In genomic region chr7:101374155-101374554, GRCm38 (mm10) we compare ENCODE assay signal across 8 mouse cellular contexts. TPM values are rescaled to one million over a fixed set of nuclear protein-coding genes. Genes with fewer than 3 reads are reported as not detected.
DNase-seq lines count a peak whose midpoint lies in the region; ATAC-seq and TF ChIP-seq lines count a peak whose summit lies in the region.

No protein-coding gene starts in this region.

- H3K9me3 ChIP-seq in heart, postnatal 0 days (replicated peaks; ENCODE audit: control insufficient read depth, low read length): no peaks in the 10 kb centered on the region
- H3K9me3 ChIP-seq in heart, embryonic 10.5 days: no peaks in the 10 kb centered on the region
- H3K9me3 ChIP-seq in forebrain, embryonic 10.5 days: no peaks in the 10 kb centered on the region

- no peak overlapping the region for H3K4me2 ChIP-seq in heart, postnatal 0 days (ENCODE audit: low read depth, low read length)

- no peaks in the 10 kb centered on the region for H3K36me3 ChIP-seq in heart, postnatal 0 days (replicated peaks; ENCODE audit: control insufficient read depth, insufficient read depth, low read length)
- 0 out of 2 replicates have a peak, but pooled peaks cover 4% of the 10 kb centered on the region for H3K36me3 ChIP-seq in heart, embryonic 10.5 days
- no peaks in the 10 kb centered on the region for H3K36me3 ChIP-seq in forebrain, embryonic 10.5 days (replicated peaks)

- no peak overlapping the region for H3K4me3 ChIP-seq in heart, postnatal 0 days (ENCODE audit: low read depth, low read length)
- no peak overlapping the region for H3K4me3 ChIP-seq in heart, embryonic 10.5 days
- no peak overlapping the region for H3K4me3 ChIP-seq in forebrain, embryonic 10.5 days

- H3K27me3 ChIP-seq in heart, postnatal 0 days (ENCODE audit: control insufficient read depth, insufficient read depth, low read length): no peaks in the 10 kb centered on the region
- peaks cover 18% of the 10 kb centered on the region for H3K27me3 ChIP-seq in heart, embryonic 10.5 days (ENCODE audit: insufficient read depth, poor library complexity, severe bottlenecking)
- no peaks in the 10 kb centered on the region for H3K27me3 ChIP-seq in forebrain, embryonic 10.5 days (ENCODE audit: poor library complexity, severe bottlenecking)

- peak; percentile 77 for DNase-seq in heart, postnatal 0 days (ENCODE audit: low spot score)
- no peak for DNase-seq in heart, embryonic 10.5 days (ENCODE audit: low spot score)
- DNase-seq in thymus, postnatal 14 days: peak; percentile 64
- DNase-seq in thymus, postnatal 4 days: no peak
- no peak for DNase-seq in forebrain, embryonic 10.5 days (ENCODE audit: extremely low spot score, low spot score)
- peak; percentile 53 for DNase-seq in lung, postnatal 14 days
- no peak for DNase-seq in urinary bladder, adult 18-20 months (ENCODE audit: low spot score in 2 of 2)
- no peak for DNase-seq in adrenal gland, adult 2 months

- TF ChIP-seq EP300 in heart, postnatal 0 days (IDR thresholded peaks at IDR 0.05; ENCODE audit: low read depth): no peak

- peak; percentile 85 for TF ChIP-seq CTCF in heart, postnatal 0 days (IDR thresholded peaks at IDR 0.05; ENCODE audit: low read depth)

- H3K4me1 ChIP-seq in heart, postnatal 0 days (ENCODE audit: control insufficient read depth, insufficient read depth): peaks cover 18% of the 10 kb centered on the region
- H3K4me1 ChIP-seq in heart, embryonic 10.5 days: peaks cover 31% of the 10 kb centered on the region
- peaks cover 27% of the 10 kb centered on the region for H3K4me1 ChIP-seq in forebrain, embryonic 10.5 days

- no peak overlapping the region for H3K27ac ChIP-seq in heart, postnatal 0 days (ENCODE audit: low read depth)
- H3K27ac ChIP-seq in heart, embryonic 10.5 days: no peak overlapping the region
- H3K27ac ChIP-seq in forebrain, embryonic 10.5 days: 0 out of 2 replicates have a peak overlapping the region, but pooled peaks have one; percentile 35

- H3K9ac ChIP-seq in heart, postnatal 0 days (replicated peaks; ENCODE audit: low read depth, low read length): no peak overlapping the region

- peak; percentile 27; the same call in 1 of the 2 replicates for ATAC-seq in heart, postnatal 0 days (ENCODE audit: insufficient read depth, low read depth)

RNA-seq across cellular contexts. Expression of gene Arap1, which starts 26.3 kb away (rescaled TPM):
- total RNA-seq in heart, postnatal 0 days (2014; rRNA removed; ENCODE audit: low replicate concordance): 36.2 and 101 TPM in 2 replicates
- 18.6 and 19.8 TPM in 2 replicates for polyA plus RNA-seq in heart, postnatal 0 days (2015; fragmentation: Nextera tagmentation; extraction: Ambion mirVana)
- polyA plus RNA-seq in heart, embryonic 10.5 days (2016; fragmentation: Nextera tagmentation; extraction: Ambion mirVana): 15.9 and 24.6 TPM in 2 replicates
- 11.7 and 12.9 TPM in 2 replicates for polyA plus RNA-seq in forebrain, embryonic 10.5 days (2016; fragmentation: Nextera tagmentation; extraction: Ambion mirVana)
- total RNA-seq in adrenal gland, adult 2 months (2021): 10 to 100 TPM; 31.2 to 49.8 TPM
- 58.4 and 60.7 TPM in 2 replicates for polyA plus RNA-seq in adrenal gland, adult 2 months (2012; rRNA removed)

RNA-seq across cellular contexts. Expression of gene Gm45837, which starts 36.5 kb away (rescaled TPM):
- total RNA-seq in heart, postnatal 0 days (2014; rRNA removed; ENCODE audit: low replicate concordance): 33.8 TPM in 1 of 2 replicates, not detected in the other
- polyA plus RNA-seq in heart, postnatal 0 days (2015; fragmentation: Nextera tagmentation; extraction: Ambion mirVana): 2.4 TPM in 1 of 2 replicates, not detected in the other
- 3.3 TPM in 1 of 2 replicates, not detected in the other for polyA plus RNA-seq in heart, embryonic 10.5 days (2016; fragmentation: Nextera tagmentation; extraction: Ambion mirVana)
- polyA plus RNA-seq in forebrain, embryonic 10.5 days (2016; fragmentation: Nextera tagmentation; extraction: Ambion mirVana): not detected in 2 replicates
- not detected for total RNA-seq in adrenal gland, adult 2 months (2021)
- 0.29 and 0.93 TPM in 2 replicates for polyA plus RNA-seq in adrenal gland, adult 2 months (2012; rRNA removed)

RNA-seq across cellular contexts. Expression of gene Pde2a, which starts 47.3 kb away (rescaled TPM):
- 4.7 and 35.2 TPM in 2 replicates for total RNA-seq in heart, postnatal 0 days (2014; rRNA removed; ENCODE audit: low replicate concordance)
- 19.3 and 22.1 TPM in 2 replicates for polyA plus RNA-seq in heart, postnatal 0 days (2015; fragmentation: Nextera tagmentation; extraction: Ambion mirVana)
- polyA plus RNA-seq in heart, embryonic 10.5 days (2016; fragmentation: Nextera tagmentation; extraction: Ambion mirVana): 1.6 and 12.0 TPM in 2 replicates
- polyA plus RNA-seq in forebrain, embryonic 10.5 days (2016; fragmentation: Nextera tagmentation; extraction: Ambion mirVana): 16.2 and 16.3 TPM in 2 replicates
- 100 to 1,000 TPM; 161 to 223 TPM for total RNA-seq in adrenal gland, adult 2 months (2021)
- 142 and 199 TPM in 2 replicates for polyA plus RNA-seq in adrenal gland, adult 2 months (2012; rRNA removed)

RNA-seq across cellular contexts. Expression of gene Stard10, which starts 57.3 kb away (rescaled TPM):
- 62.6 and 76.7 TPM in 2 replicates for total RNA-seq in heart, postnatal 0 days (2014; rRNA removed; ENCODE audit: low replicate concordance)
- 45.9 and 53.6 TPM in 2 replicates for polyA plus RNA-seq in heart, postnatal 0 days (2015; fragmentation: Nextera tagmentation; extraction: Ambion mirVana)
- 24.7 and 62.7 TPM in 2 replicates for polyA plus RNA-seq in heart, embryonic 10.5 days (2016; fragmentation: Nextera tagmentation; extraction: Ambion mirVana)
- polyA plus RNA-seq in forebrain, embryonic 10.5 days (2016; fragmentation: Nextera tagmentation; extraction: Ambion mirVana): 9.1 and 9.6 TPM in 2 replicates
- total RNA-seq in adrenal gland, adult 2 months (2021): 10 to 100 TPM; 29.9 to 78.1 TPM
- 27.6 and 46.9 TPM in 2 replicates for polyA plus RNA-seq in adrenal gland, adult 2 months (2012; rRNA removed)

Comparison
In these comparisons a context has a peak if more than half of its experiments do, and no peak if none do; other contexts are left out.
1. DNase-seq: peak in heart, postnatal 0 days (single experiment), thymus, postnatal 14 days (single experiment) and lung, postnatal 14 days (single experiment); none in heart, embryonic 10.5 days (single experiment), thymus, postnatal 4 days (single experiment), forebrain, embryonic 10.5 days (single experiment), urinary bladder, adult 18-20 months (0 of 2) and adrenal gland, adult 2 months (single experiment).